Mouse (Mus musculus) brain, embryonic 14.5 days (tissue): ENCODE data around the gene Gm815. TPM values are rescaled to one million over a fixed set of nuclear protein-coding genes. Genes with fewer than 3 reads are reported as not detected.

Source experiments
- DNase-seq: peaks from one replicate; pipeline ENCODE4 v3.0.0-alpha.2; 2011; ENCODE audit warnings: low read depth
- CTCF ChIP-seq: fragments of 200-500 bp; IDR thresholded peaks from 2 replicates; pipeline ENCODE4 v1.5.1; 2012; ENCODE audit warnings: inconsistent platforms, mild to moderate bottlenecking, moderate library complexity, borderline replicate concordance; ENCODE audit not compliant: insufficient read depth, insufficient read length; ENCODE audit errors: extremely low read depth
- POLR2A ChIP-seq: fragments of 200-500 bp; IDR thresholded peaks from 2 replicates; pipeline ENCODE4 v1.6.1; 2012; ENCODE audit warnings: mild to moderate bottlenecking, inconsistent platforms, borderline replicate concordance; ENCODE audit not compliant: poor library complexity, insufficient read depth, insufficient read length, severe bottlenecking; ENCODE audit errors: extremely low read depth
- polyA plus RNA-seq: library from polyadenylated mRNA; depleted of rRNA; stranded (reverse); fragments of >200 nt; gene quantifications from 2 replicates; pipeline ENCODE4 v1.2.3, GENCODE M21; 2012; rRNA removed

Gm815 gene
- not detected in 2 replicates for polyA plus RNA-seq

GRCm38 (mm10) chr19:26885616-26886015, at the start of gene Gm815:
Gene Gm815, plus strand, starts transcription at chr19:26885881.
- TF ChIP-seq CTCF (no peak), POLR2A (no peak)
- DNase-seq = no peak

GRCm38 (mm10) chr19:26837626-26838025, 48.1 kb upstream of the Gm815 start:
- DNase-seq = no peak
- no peak for TF ChIP-seq CTCF
- TF ChIP-seq POLR2A = no peak

- TF ChIP-seq CTCF = no peak
- TF ChIP-seq POLR2A = no peak
- peak; percentile 75 for DNase-seq
Observed at GRCm38 (mm10) chr19:26843896-26844295, 41.8 kb upstream of the Gm815 start.

- TF ChIP-seq POLR2A = no peak
- TF ChIP-seq CTCF = no peak
- DNase-seq = no peak
Observed at GRCm38 (mm10) chr19:26844813-26845212, 40.9 kb upstream of the Gm815 start.

- TF ChIP-seq CTCF = no peak
- no peak; the same call in 1 of the 2 replicates for TF ChIP-seq POLR2A
Observed at GRCm38 (mm10) chr19:26845276-26846016, 40.2 kb upstream of the Gm815 start.

GRCm38 (mm10) chr19:26846017-26846285, 39.7 kb upstream of the Gm815 start:
- no peak for DNase-seq
- TF ChIP-seq POLR2A = no peak
- TF ChIP-seq CTCF = no peak

More at GRCm38 (mm10) chr19:26845276-26846016, 40.2 kb upstream of the Gm815 start:
- peak; percentile 99 for DNase-seq

- no peak for DNase-seq
- TF ChIP-seq CTCF (no peak), POLR2A (no peak)
Observed at GRCm38 (mm10) chr19:26851017-26851782, 34.5 kb upstream of the Gm815 start.

GRCm38 (mm10) chr19:26852325-26852900, 33.3 kb upstream of the Gm815 start:
- TF ChIP-seq POLR2A (no peak), CTCF (no peak)
- DNase-seq = no peak

- DNase-seq = no peak
Observed at GRCm38 (mm10) chr19:26853701-26854282, 31.9 kb upstream of the Gm815 start.

GRCm38 (mm10) chr19:26854661-26855060, 31.0 kb upstream of the Gm815 start:
- no peak for DNase-seq
- TF ChIP-seq POLR2A = no peak

More at GRCm38 (mm10) chr19:26853701-26854282, 31.9 kb upstream of the Gm815 start:
- no peak for TF ChIP-seq POLR2A
- no peak for TF ChIP-seq CTCF

GRCm38 (mm10) chr19:26855152-26855551, 30.5 kb upstream of the Gm815 start:
- DNase-seq = no peak
- TF ChIP-seq POLR2A (no peak), CTCF (no peak)
